Mouse (Mus musculus): ENCODE data around the gene Ginm1. TPM values are rescaled to one million over a fixed set of nuclear protein-coding genes. Genes with fewer than 3 reads are reported as not detected.

Ginm1 gene
- polyA plus RNA-seq, 1 experiment from 2014 or later: 50.8 TPM

GRCm38 (mm10) chr10:7834671-7835225, 42.1 kb upstream of the Ginm1 start:
- H3K4me1 ChIP-seq (ENCODE audit: control insufficient read depth, insufficient read depth, low read length): no peaks in the 10 kb centered on the region
- H3K4me3 ChIP-seq (ENCODE audit: low read depth, low read length): no peak overlapping the region
- H3K36me3 ChIP-seq (ENCODE audit: control insufficient read depth, insufficient read depth, low read length): no peaks in the 10 kb centered on the region
- H3K27me3 ChIP-seq (ENCODE audit: control insufficient read depth, insufficient read depth, low read length): no peaks in the 10 kb centered on the region
- no peak overlapping the region for H3K27ac ChIP-seq (ENCODE audit: low read depth, low read length)
- no peak overlapping the region for H3K4me2 ChIP-seq (ENCODE audit: low read depth, low read length)
- no peaks in the 10 kb centered on the region for H3K9me3 ChIP-seq (ENCODE audit: control insufficient read depth, low read length)
- no peak overlapping the region for H3K9ac ChIP-seq (replicated peaks; ENCODE audit: low read depth, low read length)
- no peak for ATAC-seq (ENCODE audit: low read depth)
- WGBS: 73% methylated on average over 10 of the region's 10 CpGs

GRCm38 (mm10) chr10:7833377-7834165, 40.9 kb upstream of the Ginm1 start:
- 79% methylated on average over 9 of the region's 9 CpGs for WGBS
- no peak overlapping the region for H3K4me3 ChIP-seq (ENCODE audit: low read depth, low read length)
- ATAC-seq (ENCODE audit: low read depth): no peak

GRCm38 (mm10) chr10:7832171-7832676, 39.6 kb upstream of the Ginm1 start, which contains the start of gene Zc3h12d:
Gene Zc3h12d (plus strand): TSS chr10:7832470.
- peak within 1 kb of the TSS; percentile 23; the same call in 1 of the 2 replicates for H3K4me2 ChIP-seq (ENCODE audit: low read depth, low read length)
- H3K27me3 ChIP-seq (ENCODE audit: control insufficient read depth, insufficient read depth, low read length): no peaks in the 10 kb centered on the region
- no peaks in the 10 kb centered on the region for H3K4me1 ChIP-seq (ENCODE audit: control insufficient read depth, insufficient read depth, low read length)
- ATAC-seq (ENCODE audit: low read depth): peak; percentile 62; the same call in 1 of the 2 replicates
- H3K36me3 ChIP-seq (ENCODE audit: control insufficient read depth, insufficient read depth, low read length): no peaks in the 10 kb centered on the region
- no peak within 1 kb of the TSS for H3K4me3 ChIP-seq (ENCODE audit: low read depth, low read length)
- 4% methylated on average over 15 of the region's 15 CpGs for WGBS
- no peaks in the 10 kb centered on the region for H3K9me3 ChIP-seq (ENCODE audit: control insufficient read depth, low read length)
- H3K9ac ChIP-seq (replicated peaks; ENCODE audit: low read depth, low read length): no peak within 1 kb of the TSS
- no peak within 1 kb of the TSS for H3K27ac ChIP-seq (ENCODE audit: low read depth, low read length)

More at GRCm38 (mm10) chr10:7833377-7834165, 40.9 kb upstream of the Ginm1 start:
- H3K36me3 ChIP-seq (ENCODE audit: control insufficient read depth, insufficient read depth, low read length): no peaks in the 10 kb centered on the region
- no peaks in the 10 kb centered on the region for H3K4me1 ChIP-seq (ENCODE audit: control insufficient read depth, insufficient read depth, low read length)
- no peaks in the 10 kb centered on the region for H3K9me3 ChIP-seq (ENCODE audit: control insufficient read depth, low read length)
- no peaks in the 10 kb centered on the region for H3K27me3 ChIP-seq (ENCODE audit: control insufficient read depth, insufficient read depth, low read length)
- H3K27ac ChIP-seq (ENCODE audit: low read depth, low read length): no peak overlapping the region
- H3K4me2 ChIP-seq (ENCODE audit: low read depth, low read length): no peak overlapping the region
- no peak overlapping the region for H3K9ac ChIP-seq (replicated peaks; ENCODE audit: low read depth, low read length)

- no peaks in the 10 kb centered on the region for H3K4me1 ChIP-seq (ENCODE audit: control insufficient read depth, insufficient read depth, low read length)
- no peak overlapping the region for H3K9ac ChIP-seq (replicated peaks; ENCODE audit: low read depth, low read length)
- WGBS: 93% methylated on average over 9 of the region's 9 CpGs
- no peak overlapping the region for H3K4me3 ChIP-seq (ENCODE audit: low read depth, low read length)
- no peak overlapping the region for H3K27ac ChIP-seq (ENCODE audit: low read depth, low read length)
- no peak overlapping the region for H3K4me2 ChIP-seq (ENCODE audit: low read depth, low read length)
- H3K36me3 ChIP-seq (ENCODE audit: control insufficient read depth, insufficient read depth, low read length): peaks cover 13% of the 10 kb centered on the region
- ATAC-seq (ENCODE audit: low read depth): no peak
- no peaks in the 10 kb centered on the region for H3K27me3 ChIP-seq (ENCODE audit: control insufficient read depth, insufficient read depth, low read length)
- H3K9me3 ChIP-seq (ENCODE audit: control insufficient read depth, low read length): no peaks in the 10 kb centered on the region
Observed at GRCm38 (mm10) chr10:7826106-7826505, 33.5 kb upstream of the Ginm1 start.

- H3K36me3 ChIP-seq (ENCODE audit: control insufficient read depth, insufficient read depth, low read length): peaks cover 16% of the 10 kb centered on the region
- H3K4me2 ChIP-seq (ENCODE audit: low read depth, low read length): no peak overlapping the region
- no peak overlapping the region for H3K4me3 ChIP-seq (ENCODE audit: low read depth, low read length)
- no peaks in the 10 kb centered on the region for H3K27me3 ChIP-seq (ENCODE audit: control insufficient read depth, insufficient read depth, low read length)
- ATAC-seq (ENCODE audit: low read depth): no peak
- WGBS: 93% methylated on average over 4 of the region's 4 CpGs
- H3K9ac ChIP-seq (replicated peaks; ENCODE audit: low read depth, low read length): no peak overlapping the region
- H3K27ac ChIP-seq (ENCODE audit: low read depth, low read length): no peak overlapping the region
- H3K4me1 ChIP-seq (ENCODE audit: control insufficient read depth, insufficient read depth, low read length): no peaks in the 10 kb centered on the region
- no peaks in the 10 kb centered on the region for H3K9me3 ChIP-seq (ENCODE audit: control insufficient read depth, low read length)
Observed at GRCm38 (mm10) chr10:7825281-7825665, 32.6 kb upstream of the Ginm1 start.

- Histone ChIP-seq H3K4me3 (ENCODE audit: low read depth, low read length) (no peak overlapping the region), H3K27me3 (ENCODE audit: control insufficient read depth, insufficient read depth, low read length) (no peaks in the 10 kb centered on the region), H3K36me3 (ENCODE audit: control insufficient read depth, insufficient read depth, low read length) (peaks cover 16% of the 10 kb centered on the region), H3K9ac (replicated peaks; ENCODE audit: low read depth, low read length) (no peak overlapping the region), H3K27ac (ENCODE audit: low read depth, low read length) (no peak overlapping the region), H3K9me3 (ENCODE audit: control insufficient read depth, low read length) (no peaks in the 10 kb centered on the region), H3K4me1 (ENCODE audit: control insufficient read depth, insufficient read depth, low read length) (no peaks in the 10 kb centered on the region), H3K4me2 (ENCODE audit: low read depth, low read length) (no peak overlapping the region)
- ATAC-seq (ENCODE audit: low read depth): no peak
- 91% methylated on average over 9 of the region's 9 CpGs for WGBS
Observed at GRCm38 (mm10) chr10:7824663-7825280, 32.1 kb upstream of the Ginm1 start.

- 98% methylated on average over 12 of the region's 12 CpGs for WGBS
- Histone ChIP-seq H3K27ac (ENCODE audit: low read depth, low read length) (no peak overlapping the region), H3K4me1 (ENCODE audit: control insufficient read depth, insufficient read depth, low read length) (no peaks in the 10 kb centered on the region), H3K36me3 (ENCODE audit: control insufficient read depth, insufficient read depth, low read length) (peaks cover 16% of the 10 kb centered on the region), H3K9ac (replicated peaks; ENCODE audit: low read depth, low read length) (no peak overlapping the region), H3K27me3 (ENCODE audit: control insufficient read depth, insufficient read depth, low read length) (no peaks in the 10 kb centered on the region), H3K9me3 (ENCODE audit: control insufficient read depth, low read length) (no peaks in the 10 kb centered on the region), H3K4me3 (ENCODE audit: low read depth, low read length) (no peak overlapping the region), H3K4me2 (ENCODE audit: low read depth, low read length) (no peak overlapping the region)
- ATAC-seq (ENCODE audit: low read depth): no peak
Observed at GRCm38 (mm10) chr10:7821981-7822380, 29.4 kb upstream of the Ginm1 start.

GRCm38 (mm10) chr10:7820171-7820570, 27.5 kb upstream of the Ginm1 start:
- WGBS: 93% methylated on average over 5 of the region's 5 CpGs
- peaks cover 25% of the 10 kb centered on the region; the same call in 1 of the 2 replicates for H3K36me3 ChIP-seq (ENCODE audit: control insufficient read depth, insufficient read depth, low read length)
- no peak overlapping the region for H3K27ac ChIP-seq (ENCODE audit: low read depth, low read length)
- no peak overlapping the region for H3K4me3 ChIP-seq (ENCODE audit: low read depth, low read length)
- no peaks in the 10 kb centered on the region for H3K27me3 ChIP-seq (ENCODE audit: control insufficient read depth, insufficient read depth, low read length)
- no peaks in the 10 kb centered on the region for H3K4me1 ChIP-seq (ENCODE audit: control insufficient read depth, insufficient read depth, low read length)
- H3K9me3 ChIP-seq (ENCODE audit: control insufficient read depth, low read length): no peaks in the 10 kb centered on the region
- H3K9ac ChIP-seq (replicated peaks; ENCODE audit: low read depth, low read length): no peak overlapping the region
- H3K4me2 ChIP-seq (ENCODE audit: low read depth, low read length): no peak overlapping the region
- ATAC-seq (ENCODE audit: low read depth): no peak

- no peak for ATAC-seq (ENCODE audit: low read depth)
- peaks cover 26% of the 10 kb centered on the region; the same call in 1 of the 2 replicates for H3K36me3 ChIP-seq (ENCODE audit: control insufficient read depth, insufficient read depth, low read length)
- H3K27ac ChIP-seq (ENCODE audit: low read depth, low read length): no peak overlapping the region
- no peaks in the 10 kb centered on the region for H3K9me3 ChIP-seq (ENCODE audit: control insufficient read depth, low read length)
- H3K4me2 ChIP-seq (ENCODE audit: low read depth, low read length): no peak overlapping the region
- H3K4me1 ChIP-seq (ENCODE audit: control insufficient read depth, insufficient read depth, low read length): no peaks in the 10 kb centered on the region
- H3K27me3 ChIP-seq (ENCODE audit: control insufficient read depth, insufficient read depth, low read length): no peaks in the 10 kb centered on the region
- 97% methylated on average over 4 of the region's 4 CpGs for WGBS
- H3K9ac ChIP-seq (replicated peaks; ENCODE audit: low read depth, low read length): no peak overlapping the region
- H3K4me3 ChIP-seq (ENCODE audit: low read depth, low read length): no peak overlapping the region
Observed at GRCm38 (mm10) chr10:7819603-7820002, 27.0 kb upstream of the Ginm1 start.

All from neural tube, embryonic 14.5 days (tissue).